Mouse (Mus musculus): ENCODE measurements at regions not wholly inside any gene's neighbourhood (a gene's known extent, or its start where the extent isn't known, plus 50 kb on each side); places are given as distances from the start of the nearest gene placed in this dataset.
"Not testable (repeated sequence)": the region's sequence is repeated elsewhere in the genome, so short reads cannot be mapped to it uniquely, and the experiment has no call there.

GRCm38 (mm10) chr4:94397284-94397683 lies 159.1 kb upstream of the Gm10306 start:
- DNase-seq (ENCODE audit: low spot score): no peak

- DNase-seq (ENCODE audit: low spot score): no peak
Measured at GRCm38 (mm10) chr4:94406922-94407321, 149.4 kb upstream of the Gm10306 start.

GRCm38 (mm10) chr4:94407503-94407902 lies 148.8 kb upstream of the Gm10306 start:
- DNase-seq (ENCODE audit: low spot score): no peak

- DNase-seq (ENCODE audit: low spot score): no peak
Measured at GRCm38 (mm10) chr4:94412661-94413060, 143.7 kb upstream of the Gm10306 start.

- DNase-seq (ENCODE audit: low spot score): not testable (repeated sequence)
Measured at GRCm38 (mm10) chr4:94425525-94425924, 130.8 kb upstream of the Gm10306 start.

- no peak for DNase-seq (ENCODE audit: low spot score)
Measured at GRCm38 (mm10) chr4:94427581-94427980, 128.8 kb upstream of the Gm10306 start.

GRCm38 (mm10) chr4:94432005-94432404 lies 124.3 kb upstream of the Gm10306 start:
- no peak for DNase-seq (ENCODE audit: low spot score)

- DNase-seq (ENCODE audit: low spot score): no peak
Measured at GRCm38 (mm10) chr4:94437717-94438435, 118.5 kb upstream of the Gm10306 start.

- DNase-seq (ENCODE audit: low spot score): no peak
Measured at GRCm38 (mm10) chr4:94439159-94439836, 117.0 kb upstream of the Gm10306 start.

GRCm38 (mm10) chr4:94446604-94447003 lies 109.7 kb upstream of the Gm10306 start:
- no peak for DNase-seq (ENCODE audit: low spot score)
